Mouse (Mus musculus) liver, embryonic 12.5 days (tissue): Measurements from ENCODE around the gene Rbm6. TPM values are rescaled to one million over a fixed set of nuclear protein-coding genes. Genes with fewer than 3 reads are reported as not detected.

ENCODE experiments used
- ATAC-seq: fragments of 200-750 bp; cut with Nextera tagmentation; 2 replicates; pipeline ENCODE4 v1.8.0; 2017; ENCODE audit warnings: moderate number of reproducible peaks, mild to moderate bottlenecking, moderate library complexity
- H3K27ac ChIP-seq: fragments of 300-500 bp; sonication (generic); 2 replicates; pipeline ENCODE4 v1.5.1; 2016; ENCODE audit warnings: mild to moderate bottlenecking
- H3K27me3 ChIP-seq: fragments of 300-500 bp; sonication (generic); replicated peaks from 2 replicates; pipeline ENCODE4 v1.6.1; 2016; ENCODE audit warnings: mild to moderate bottlenecking, moderate library complexity
- H3K36me3 ChIP-seq: fragments of 300-500 bp; sonication (generic); 2 replicates; pipeline ENCODE4 v1.6.1; 2016; ENCODE audit warnings: mild to moderate bottlenecking, moderate library complexity
- H3K4me1 ChIP-seq: fragments of 300-500 bp; sonication (generic); 2 replicates; pipeline ENCODE4 v1.6.1; 2016
- H3K4me2 ChIP-seq: fragments of 300-500 bp; sonication (generic); 2 replicates; pipeline ENCODE4 v1.6.1; 2016; ENCODE audit warnings: mild to moderate bottlenecking, moderate library complexity
- H3K4me3 ChIP-seq: fragments of 300-500 bp; sonication (generic); 2 replicates; pipeline ENCODE4 v1.5.1; 2016; ENCODE audit warnings: mild to moderate bottlenecking, moderate library complexity
- H3K9ac ChIP-seq: fragments of 300-500 bp; sonication (generic); 2 replicates; pipeline ENCODE4 v1.6.1; 2016; ENCODE audit warnings: mild to moderate bottlenecking, moderate library complexity
- H3K9me3 ChIP-seq: fragments of 300-500 bp; sonication (generic); replicated peaks from 2 replicates; pipeline ENCODE4 v1.6.1; 2016; ENCODE audit warnings: mild to moderate bottlenecking, moderate library complexity
- WGBS: fragments of 180-500 bp; shearing (Covaris S2); methylation state at CpG from one replicate; pipeline ENCODE4 v1.1.7; 2016; ENCODE audit not compliant: insufficient replicate concordance; 5-methylcytosine and 5-hydroxymethylcytosine counted together
- polyA plus RNA-seq: library from polyadenylated mRNA; unstranded; fragments of >200 nt; fragmentation: Nextera tagmentation; extraction: Ambion mirVana; gene quantifications from 2 replicates; pipeline ENCODE4 v1.2.1, GENCODE M21; 2016

The Rbm6 gene
- polyA plus RNA-seq, 1 experiment from 2014 or later, result 45.7 TPM

GRCm38 (mm10) chr9:107866081-107866480 lies 7.0 kb downstream of the Rbm6 start:
- Histone ChIP-seq H3K27me3 (no peaks in the 10 kb centered on the region), H3K4me3 (no peak overlapping the region), H3K27ac (no peak overlapping the region), H3K36me3 (peaks cover 50% of the 10 kb centered on the region), H3K9ac (no peak overlapping the region), H3K4me2 (no peak overlapping the region), H3K9me3 (no peaks in the 10 kb centered on the region), H3K4me1 (peaks cover 9% of the 10 kb centered on the region)
- no peak for ATAC-seq
- WGBS, result 90% methylated on average over 2 of the region's 2 CpGs

DNA sequence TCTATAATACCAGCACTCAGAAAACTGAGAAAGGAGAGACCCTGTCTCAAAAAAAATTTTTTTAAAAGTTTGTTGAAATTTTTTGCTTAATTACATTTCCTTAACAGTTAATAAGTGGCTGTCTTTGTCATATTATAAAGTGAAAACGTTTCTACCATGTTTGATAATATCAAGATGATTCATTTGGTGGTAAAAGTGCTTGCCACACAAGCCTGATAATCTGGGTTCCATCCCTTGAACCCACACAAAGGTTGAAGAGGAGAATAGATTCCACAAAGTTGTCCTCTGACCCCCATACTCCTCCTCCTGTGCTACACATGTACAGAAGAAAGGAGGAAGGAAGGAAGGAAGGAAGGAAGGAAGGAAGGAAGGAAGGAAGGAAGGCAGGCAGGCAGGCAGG lies 8.5 kb downstream of the Rbm6 start:
- 18% methylated on average over 1 of the region's 1 CpGs for WGBS
- Histone ChIP-seq H3K27ac (no peak overlapping the region), H3K27me3 (no peaks in the 10 kb centered on the region), H3K36me3 (peaks cover 45% of the 10 kb centered on the region), H3K9me3 (no peaks in the 10 kb centered on the region), H3K4me3 (no peak overlapping the region), H3K4me1 (peaks cover 6% of the 10 kb centered on the region; the same call in 1 of the 2 replicates), H3K4me2 (no peak overlapping the region), H3K9ac (no peak overlapping the region)
- no peak for ATAC-seq

DNA sequence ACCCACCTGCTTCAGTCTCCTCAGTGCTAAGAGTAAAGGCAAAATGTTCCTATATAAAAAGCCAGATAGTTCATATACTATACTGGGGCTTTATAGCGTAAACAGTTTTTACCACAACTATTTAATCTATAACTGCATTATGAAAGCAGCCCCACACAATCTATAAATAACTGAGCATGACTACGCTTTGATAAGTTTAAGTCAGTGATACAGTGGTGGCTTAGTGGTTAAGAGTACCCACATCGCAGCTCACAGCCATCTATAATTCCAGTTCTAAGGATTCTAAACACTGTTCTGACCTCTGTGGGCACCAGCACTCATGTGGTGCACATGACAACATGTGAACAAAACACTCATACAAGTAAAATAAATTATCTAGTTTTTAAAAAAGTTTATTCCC lies 14.7 kb downstream of the Rbm6 start:
- 66% methylated on average over 3 of the region's 3 CpGs for WGBS
- ATAC-seq, result no peak
- Histone ChIP-seq H3K9ac (no peak overlapping the region), H3K4me1 (peaks cover 10% of the 10 kb centered on the region; the same call in 1 of the 2 replicates), H3K4me2 (no peak overlapping the region), H3K4me3 (no peak overlapping the region), H3K27ac (no peak overlapping the region), H3K27me3 (no peaks in the 10 kb centered on the region), H3K9me3 (no peaks in the 10 kb centered on the region), H3K36me3 (peaks cover 41% of the 10 kb centered on the region)

GRCm38 (mm10) chr9:107848922-107849321 lies 24.1 kb downstream of the Rbm6 start:
- ATAC-seq, result no peak
- no peak overlapping the region for H3K27ac ChIP-seq
- H3K4me1 ChIP-seq, result no peaks in the 10 kb centered on the region
- no peaks in the 10 kb centered on the region for H3K27me3 ChIP-seq
- no peak overlapping the region for H3K9ac ChIP-seq
- H3K36me3 ChIP-seq, result peaks cover 69% of the 10 kb centered on the region
- 84% methylated on average over 7 of the region's 7 CpGs for WGBS
- H3K9me3 ChIP-seq, result no peaks in the 10 kb centered on the region
- no peak overlapping the region for H3K4me2 ChIP-seq
- H3K4me3 ChIP-seq, result no peak overlapping the region

DNA sequence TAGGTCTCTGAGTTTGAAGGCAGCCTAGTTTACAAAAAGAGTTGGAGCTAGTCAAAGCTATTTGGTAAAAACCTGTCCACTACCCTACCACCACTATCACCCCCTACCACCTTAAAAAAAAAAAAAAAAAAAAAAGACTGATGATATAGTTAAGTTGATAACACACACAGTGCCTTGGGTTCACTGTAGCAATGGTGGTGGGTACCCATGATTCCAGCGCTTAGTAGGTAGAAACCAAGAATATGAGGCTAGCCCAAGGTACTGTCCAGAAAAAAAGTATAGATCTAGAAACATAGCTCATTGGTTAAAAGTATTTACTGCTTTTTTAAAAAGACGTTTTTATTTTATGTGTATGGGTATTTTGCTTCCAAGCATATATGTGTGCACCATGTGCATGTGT lies 30.3 kb downstream of the Rbm6 start:
- WGBS, result 84% methylated on average over 2 of the region's 2 CpGs
- no peaks in the 10 kb centered on the region for H3K9me3 ChIP-seq
- no peak overlapping the region for H3K4me3 ChIP-seq
- H3K36me3 ChIP-seq, result peaks cover 66% of the 10 kb centered on the region
- H3K4me1 ChIP-seq, result no peaks in the 10 kb centered on the region
- no peak for ATAC-seq
- H3K4me2 ChIP-seq, result no peak overlapping the region
- no peak overlapping the region for H3K27ac ChIP-seq
- no peak overlapping the region for H3K9ac ChIP-seq
- no peaks in the 10 kb centered on the region for H3K27me3 ChIP-seq

GRCm38 (mm10) chr9:107838869-107839268 lies 34.2 kb downstream of the Rbm6 start:
- ATAC-seq, result no peak
- no peaks in the 10 kb centered on the region for H3K4me1 ChIP-seq
- no peak overlapping the region for H3K9ac ChIP-seq
- no peak overlapping the region for H3K27ac ChIP-seq
- H3K9me3 ChIP-seq, result no peaks in the 10 kb centered on the region
- no peak overlapping the region for H3K4me2 ChIP-seq
- WGBS, result 79% methylated on average over 1 of the region's 1 CpGs
- H3K27me3 ChIP-seq, result no peaks in the 10 kb centered on the region
- H3K4me3 ChIP-seq, result no peak overlapping the region
- peaks cover 51% of the 10 kb centered on the region for H3K36me3 ChIP-seq

- H3K27me3 ChIP-seq, result no peaks in the 10 kb centered on the region
- peaks cover 14% of the 10 kb centered on the region for H3K4me1 ChIP-seq
- ATAC-seq, result no peak
- peaks cover 58% of the 10 kb centered on the region for H3K36me3 ChIP-seq
- H3K27ac ChIP-seq, result no peak overlapping the region
- H3K9ac ChIP-seq, result no peak overlapping the region
- H3K9me3 ChIP-seq, result no peaks in the 10 kb centered on the region
- no peak overlapping the region for H3K4me3 ChIP-seq
- 74% methylated on average over 3 of the region's 3 CpGs for WGBS
- no peak overlapping the region for H3K4me2 ChIP-seq
Observed at GRCm38 (mm10) chr9:107833826-107834225, 39.2 kb downstream of the Rbm6 start.

DNA sequence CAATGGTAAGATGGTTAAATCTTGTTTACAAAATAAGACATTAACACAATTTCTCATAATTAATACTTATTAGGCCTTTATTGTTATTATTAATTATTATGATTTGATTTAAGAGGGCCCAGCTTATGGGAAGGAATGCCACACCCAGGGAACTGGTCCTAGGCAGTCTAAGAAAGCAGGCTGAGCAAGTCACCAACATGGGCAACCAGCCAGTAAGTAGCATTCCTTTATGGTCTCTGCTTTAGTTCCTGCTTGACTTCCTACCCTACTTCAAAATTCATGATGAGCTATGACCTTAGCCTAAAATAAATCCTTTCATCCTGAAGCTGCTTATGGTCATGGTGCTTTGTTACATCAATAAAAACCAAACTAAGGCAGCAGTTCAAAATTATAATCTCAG lies 41.3 kb downstream of the Rbm6 start:
- Histone ChIP-seq H3K4me1 (peaks cover 14% of the 10 kb centered on the region), H3K27me3 (no peaks in the 10 kb centered on the region), H3K36me3 (peaks cover 63% of the 10 kb centered on the region), H3K4me3 (no peak overlapping the region), H3K9me3 (no peaks in the 10 kb centered on the region), H3K27ac (no peak overlapping the region), H3K4me2 (no peak overlapping the region), H3K9ac (no peak overlapping the region)
- ATAC-seq, result no peak

GRCm38 (mm10) chr9:107812132-107812531 lies 60.9 kb downstream of the Rbm6 start:
- Histone ChIP-seq H3K9me3 (no peaks in the 10 kb centered on the region), H3K36me3 (peaks cover 68% of the 10 kb centered on the region), H3K9ac (no peak overlapping the region), H3K4me3 (no peak overlapping the region), H3K4me1 (no peaks in the 10 kb centered on the region), H3K27me3 (no peaks in the 10 kb centered on the region), H3K27ac (no peak overlapping the region), H3K4me2 (no peak overlapping the region)
- 76% methylated on average over 1 of the region's 1 CpGs for WGBS
- no peak for ATAC-seq

- H3K36me3 ChIP-seq, result peaks cover 57% of the 10 kb centered on the region
- H3K4me1 ChIP-seq, result no peaks in the 10 kb centered on the region
- H3K9me3 ChIP-seq, result no peaks in the 10 kb centered on the region
- H3K4me2 ChIP-seq, result no peak overlapping the region
- H3K27me3 ChIP-seq, result no peaks in the 10 kb centered on the region
- H3K9ac ChIP-seq, result no peak overlapping the region
- ATAC-seq, result no peak
- no peak overlapping the region for H3K27ac ChIP-seq
- H3K4me3 ChIP-seq, result no peak overlapping the region
- 69% methylated on average over 2 of the region's 2 CpGs for WGBS
Observed at GRCm38 (mm10) chr9:107810985-107811384, 62.1 kb downstream of the Rbm6 start.

DNA sequence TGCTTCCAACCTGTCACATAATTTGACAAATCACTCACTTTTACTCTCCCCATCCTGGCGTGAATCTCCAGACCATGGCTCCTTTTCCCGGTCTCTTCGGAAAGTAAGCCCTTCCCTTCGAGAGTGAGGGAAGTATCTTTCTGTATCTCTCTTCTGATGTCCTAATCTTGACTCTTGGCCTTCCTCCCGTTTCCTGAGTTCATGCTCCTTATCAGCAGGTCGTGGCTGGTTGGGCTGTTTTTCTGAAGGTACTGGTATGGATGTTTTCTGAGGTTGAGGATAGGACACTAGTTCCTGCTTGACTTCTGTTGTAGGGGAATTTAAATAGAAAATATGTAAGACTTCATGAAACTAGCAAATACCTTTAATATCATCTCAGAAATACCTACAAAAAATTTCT lies 81.3 kb downstream of the Rbm6 start:
- Histone ChIP-seq H3K4me1 (0 out of 2 replicates have a peak, but pooled peaks cover 6% of the 10 kb centered on the region), H3K9me3 (no peaks in the 10 kb centered on the region), H3K9ac (no peak overlapping the region), H3K27ac (no peak overlapping the region), H3K4me2 (no peak overlapping the region), H3K4me3 (no peak overlapping the region), H3K36me3 (peaks cover 76% of the 10 kb centered on the region), H3K27me3 (no peaks in the 10 kb centered on the region)
- WGBS, result 25% methylated on average over 6 of the region's 6 CpGs
- no peak for ATAC-seq

DNA sequence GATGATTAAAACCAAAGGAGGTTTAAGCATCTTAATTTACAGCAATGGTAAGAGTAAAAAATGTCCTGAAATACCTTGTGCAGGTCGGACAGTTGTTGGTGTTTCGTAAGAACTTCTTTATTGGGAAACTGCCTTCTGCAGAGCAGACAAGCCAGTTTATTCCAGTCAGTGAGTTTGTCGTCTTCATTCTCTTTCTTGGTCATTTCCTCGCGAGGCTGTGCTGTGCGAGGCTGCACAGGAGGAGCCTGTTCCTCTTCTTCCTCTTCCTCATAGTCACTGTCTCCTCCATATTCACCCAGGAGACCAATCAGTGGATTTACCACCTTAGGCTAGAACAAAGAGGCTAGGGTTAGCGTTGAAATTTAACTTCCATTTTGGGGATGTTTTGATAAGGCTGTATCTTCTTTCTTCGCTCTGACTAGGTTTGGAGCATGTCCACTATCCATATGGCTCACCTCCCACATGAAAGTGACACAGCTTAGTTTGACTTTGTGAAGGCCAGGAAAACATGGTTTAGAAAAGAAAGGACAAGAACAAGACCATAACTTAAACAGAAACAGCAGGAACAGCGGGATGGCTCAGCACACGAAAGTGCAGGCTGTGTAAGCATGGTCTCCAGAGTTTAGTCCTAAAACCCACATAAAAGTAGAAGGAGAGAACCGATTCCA lies 90.4 kb downstream of the Rbm6 start:
- Histone ChIP-seq H3K4me2 (no peak overlapping the region), H3K27me3 (no peaks in the 10 kb centered on the region), H3K4me3 (no peak overlapping the region), H3K9me3 (no peaks in the 10 kb centered on the region), H3K36me3 (peaks cover 93% of the 10 kb centered on the region), H3K9ac (no peak overlapping the region), H3K4me1 (no peaks in the 10 kb centered on the region), H3K27ac (no peak overlapping the region)
- 83% methylated on average over 11 of the region's 11 CpGs for WGBS
- no peak for ATAC-seq

DNA sequence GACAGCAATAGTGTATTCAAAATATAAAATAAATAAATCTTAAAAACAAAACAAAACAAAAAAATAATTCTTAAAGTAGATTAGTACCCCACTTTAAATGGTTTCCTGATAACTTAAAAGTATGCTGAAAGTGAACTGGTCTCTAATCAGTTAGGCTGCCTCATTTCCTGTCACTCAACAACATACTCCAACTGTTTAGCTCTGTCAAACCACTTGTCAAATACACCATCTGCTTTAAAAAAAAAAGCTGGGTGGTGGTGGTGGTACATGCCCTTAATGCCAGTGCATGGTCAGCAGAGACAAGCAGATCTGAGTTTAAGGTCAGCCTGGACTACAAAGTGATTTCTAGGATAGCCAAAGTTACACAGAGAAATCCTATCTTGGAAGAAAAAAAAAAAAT lies 96.2 kb downstream of the Rbm6 start:
- no peak for ATAC-seq

More for the DNA sequence above, 96.2 kb downstream of the Rbm6 start:
- Histone ChIP-seq H3K9ac (no peak overlapping the region), H3K27ac (no peak overlapping the region), H3K27me3 (no peaks in the 10 kb centered on the region), H3K4me3 (no peak overlapping the region), H3K4me2 (no peak overlapping the region), H3K36me3 (peaks cover 87% of the 10 kb centered on the region), H3K9me3 (no peaks in the 10 kb centered on the region), H3K4me1 (peaks cover 5% of the 10 kb centered on the region)
